Mouse (Mus musculus) kidney, adult 2 months (tissue): ENCODE data around the gene Wfdc9. TPM values are rescaled to one million over a fixed set of nuclear protein-coding genes. Genes with fewer than 3 reads are reported as not detected.
A peak's percentile ranks its signal among the peaks of the same experiment; 100 is the strongest.

Source experiments
- DNase-seq: peaks from one replicate; pipeline ENCODE4 v3.0.0; 2021
- H3K27ac ChIP-seq: fragments of 200-500 bp; 2 replicates; pipeline ENCODE4 v1.5.1; 2012; ENCODE audit warnings: low read depth, low read length, control low read depth, inconsistent platforms; ENCODE audit not compliant: insufficient read depth
- H3K27me3 ChIP-seq: fragments of 200-500 bp; replicated peaks from 2 replicates; pipeline ENCODE4 v1.6.1; 2012; ENCODE audit warnings: mild to moderate bottlenecking, moderate library complexity, low read length, inconsistent platforms; ENCODE audit not compliant: control insufficient read depth, insufficient read depth
- H3K36me3 ChIP-seq: fragments of 200-500 bp; 2 replicates; pipeline ENCODE4 v1.6.1; 2012; ENCODE audit warnings: mild to moderate bottlenecking, moderate library complexity, low read length, inconsistent platforms; ENCODE audit not compliant: control insufficient read depth, insufficient read depth
- H3K4me1 ChIP-seq: fragments of 200-500 bp; 2 replicates; pipeline ENCODE4 v1.6.1; 2011; ENCODE audit warnings: low read length; ENCODE audit not compliant: control insufficient read depth, insufficient read depth
- H3K4me3 ChIP-seq: fragments of 200-500 bp; 2 replicates; pipeline ENCODE4 v1.5.1; 2011; ENCODE audit warnings: mild to moderate bottlenecking, low read depth, low read length, control low read depth; ENCODE audit not compliant: insufficient read depth
- CTCF ChIP-seq: fragments of 200-500 bp; conservative IDR thresholded peaks from 2 replicates; pipeline ENCODE4 v1.5.1; 2011; ENCODE audit warnings: low read depth, mild to moderate bottlenecking, control low read depth, low read length, moderate library complexity, mixed read lengths; ENCODE audit not compliant: insufficient read depth, insufficient read length
- POLR2A ChIP-seq: fragments of 200-500 bp; IDR thresholded peaks from one replicate; pipeline ENCODE4 v1.6.1; 2011; ENCODE audit warnings: low read depth, low read length, control low read depth
- WGBS: fragments of 180-500 bp; shearing (Covaris S2); methylation state at CpG from one replicate; pipeline ENCODE4 v1.1.7; 2018; 5-methylcytosine and 5-hydroxymethylcytosine counted together
- polyA plus RNA-seq: library from polyadenylated mRNA; depleted of rRNA; stranded (reverse); fragments of >200 nt; gene quantifications from 2 replicates; pipeline ENCODE4 v1.2.3, GENCODE M21; 2012

Wfdc9 gene
- polyA plus RNA-seq, 1 experiment = not detected

DNA sequence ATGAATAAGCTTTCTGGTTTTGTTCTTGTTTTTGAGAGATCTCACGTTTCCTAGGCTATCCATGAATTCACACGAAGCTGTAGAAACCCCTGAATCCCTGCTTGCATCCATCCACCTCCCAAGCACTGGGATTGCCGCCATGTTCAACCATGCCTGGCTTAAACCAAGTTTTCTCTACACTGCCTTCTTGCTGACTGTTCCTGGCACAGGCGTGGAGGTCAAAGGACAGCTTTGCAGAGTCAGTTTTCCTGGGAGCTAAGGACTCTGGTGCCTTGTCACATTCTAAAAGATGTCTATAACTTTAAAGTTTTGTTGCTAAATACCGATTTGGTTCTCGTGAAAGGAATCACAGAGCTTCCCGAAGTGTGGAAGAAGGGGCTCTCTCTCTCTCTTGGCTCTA lies 8.5 kb upstream of the Wfdc9 start:
- H3K4me3 ChIP-seq = no peak overlapping the region
- no peak for TF ChIP-seq CTCF
- TF ChIP-seq POLR2A = no peak
- WGBS = 74% methylated on average over 7 of the region's 7 CpGs
- no peak overlapping the region for H3K27ac ChIP-seq
- no peaks in the 10 kb centered on the region for H3K4me1 ChIP-seq
- H3K27me3 ChIP-seq = no peaks in the 10 kb centered on the region
- H3K36me3 ChIP-seq = no peaks in the 10 kb centered on the region
- peak; percentile 71 for DNase-seq

- H3K4me3 ChIP-seq = no peak within 1 kb of the TSS
- no peaks in the 10 kb centered on the region for H3K36me3 ChIP-seq
- no peak within 1 kb of the TSS for H3K27ac ChIP-seq
- TF ChIP-seq POLR2A (no peak), CTCF (peak; percentile 79)
- no peaks in the 10 kb centered on the region for H3K4me1 ChIP-seq
- peak; percentile 41 for DNase-seq
- H3K27me3 ChIP-seq = no peaks in the 10 kb centered on the region
- WGBS = 17% methylated on average over 11 of the region's 11 CpGs
Observed at GRCm38 (mm10) chr2:164655858-164656257, 525 bp downstream of the Wfdc9 start, which contains the start of gene Wfdc10. Gene Wfdc10, plus strand, starts transcription at chr2:164656046.

GRCm38 (mm10) chr2:164641881-164642673 lies 14.3 kb downstream of the Wfdc9 start:
- WGBS = 79% methylated on average over 13 of the region's 13 CpGs
- peak; percentile 5 for DNase-seq
- TF ChIP-seq POLR2A (no peak), CTCF (no peak)

DNA sequence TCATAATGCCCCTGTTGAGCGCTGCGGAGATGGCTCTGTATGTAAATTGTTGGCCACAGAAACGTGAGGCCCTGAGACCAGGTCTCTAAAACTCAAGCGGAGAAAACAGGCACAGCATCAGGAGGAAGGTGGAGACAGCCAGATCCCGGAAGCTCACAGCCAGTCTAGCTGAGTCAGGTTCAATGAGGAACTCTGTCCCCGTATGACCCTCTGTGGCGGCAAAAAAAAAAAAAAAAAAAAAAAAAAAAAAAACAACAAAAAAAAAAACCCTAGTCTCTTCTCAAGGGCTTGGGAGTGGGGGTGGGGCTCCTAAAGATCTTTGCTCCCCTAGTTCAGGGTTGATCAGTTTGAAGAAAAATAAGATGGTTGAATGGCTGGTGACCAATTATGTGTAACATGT lies 15.3 kb downstream of the Wfdc9 start:
- Histone ChIP-seq H3K4me3 (no peak overlapping the region), H3K27ac (peak overlapping the region; percentile 22; the same call in 1 of the 2 replicates), H3K36me3 (no peaks in the 10 kb centered on the region), H3K27me3 (no peaks in the 10 kb centered on the region), H3K4me1 (peaks cover 9% of the 10 kb centered on the region)
- TF ChIP-seq CTCF = no peak
- no peak for TF ChIP-seq POLR2A
- peak; percentile 53 for DNase-seq
- WGBS = 32% methylated on average over 7 of the region's 7 CpGs

More at GRCm38 (mm10) chr2:164641881-164642673, 14.3 kb downstream of the Wfdc9 start:
- H3K4me3 ChIP-seq = no peak overlapping the region
- no peaks in the 10 kb centered on the region for H3K36me3 ChIP-seq
- H3K27me3 ChIP-seq = no peaks in the 10 kb centered on the region
- H3K27ac ChIP-seq = no peak overlapping the region
- peaks cover 9% of the 10 kb centered on the region for H3K4me1 ChIP-seq

GRCm38 (mm10) chr2:164638696-164639095 lies 17.7 kb downstream of the Wfdc9 start, which contains the start of gene Wfdc16:
Gene Wfdc16, minus strand, starts transcription at chr2:164638796.
- H3K27ac ChIP-seq = no peak within 1 kb of the TSS; the same call in 1 of the 2 replicates
- H3K27me3 ChIP-seq = no peaks in the 10 kb centered on the region
- peaks cover 9% of the 10 kb centered on the region for H3K4me1 ChIP-seq
- H3K4me3 ChIP-seq = no peak within 1 kb of the TSS
- 33% methylated on average over 3 of the region's 3 CpGs for WGBS
- DNase-seq = peak; percentile 34
- TF ChIP-seq POLR2A = no peak
- no peaks in the 10 kb centered on the region for H3K36me3 ChIP-seq

DNA sequence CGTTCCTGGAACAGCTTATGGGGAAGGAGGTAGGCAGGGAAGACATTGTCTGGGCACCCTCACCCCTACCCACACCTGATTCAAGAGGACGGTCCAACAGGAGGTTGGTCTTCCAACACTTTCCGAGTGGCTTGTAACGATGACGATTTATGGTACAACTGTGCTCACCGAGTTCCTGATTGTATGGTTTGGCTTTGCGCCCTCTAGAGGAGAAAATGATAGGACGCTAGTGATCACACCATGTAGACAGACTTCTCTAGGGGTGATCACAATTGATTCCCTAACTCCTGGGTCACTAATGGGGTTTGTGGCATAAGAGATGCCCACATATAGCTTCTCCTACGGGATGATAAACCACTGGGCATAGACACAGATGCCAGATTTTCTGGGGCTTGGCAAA lies 21.1 kb downstream of the Wfdc9 start:
- H3K36me3 ChIP-seq = no peaks in the 10 kb centered on the region
- no peak for DNase-seq
- peaks cover 4% of the 10 kb centered on the region for H3K4me1 ChIP-seq
- whole genome bisulfite sequencing = 82% methylated on average over 9 of the region's 9 CpGs
- TF ChIP-seq CTCF (0 out of 2 replicates have a peak, but pooled peaks have one; percentile 5), POLR2A (no peak)
- no peak overlapping the region for H3K4me3 ChIP-seq
- no peak overlapping the region for H3K27ac ChIP-seq
- H3K27me3 ChIP-seq = no peaks in the 10 kb centered on the region

DNA sequence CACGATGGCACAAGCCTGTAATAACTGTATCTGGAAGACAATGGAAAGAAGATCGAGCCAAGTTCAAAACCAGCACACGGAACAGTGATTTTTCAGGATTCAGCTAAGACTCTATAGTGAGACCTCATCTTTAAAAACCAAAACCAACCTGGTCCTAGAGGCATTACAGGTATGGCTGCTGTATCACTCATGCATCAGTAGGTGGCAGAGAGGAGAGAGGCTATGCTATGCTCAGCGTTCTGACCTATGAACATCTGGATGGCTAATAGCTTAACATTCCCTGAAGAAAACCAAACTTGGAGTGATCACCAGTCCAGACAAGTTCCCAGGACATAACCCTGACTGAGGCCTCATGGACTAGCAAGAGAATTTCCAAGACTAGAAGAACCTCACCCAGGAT lies 34.6 kb downstream of the Wfdc9 start:
- no peak; the same call in 1 of the 2 replicates for TF ChIP-seq CTCF
- Histone ChIP-seq H3K36me3 (no peaks in the 10 kb centered on the region), H3K4me1 (no peaks in the 10 kb centered on the region), H3K27ac (no peak overlapping the region), H3K27me3 (no peaks in the 10 kb centered on the region), H3K4me3 (no peak overlapping the region)
- peak; percentile 8 for DNase-seq
- WGBS = 75% methylated on average over 4 of the region's 4 CpGs
